Mouse (Mus musculus): ENCODE measurements at regions not wholly inside any gene's neighbourhood (a gene's known extent, or its start where the extent isn't known, plus 50 kb on each side); places are given as distances from the start of the nearest gene placed in this dataset.

GRCm38 (mm10) chr5:133175636-133176035 lies 632.5 kb upstream of the Auts2 start:
- H3K27me3 ChIP-seq (replicated peaks; ENCODE audit: control insufficient read depth, insufficient read depth, low read length), result no peaks in the 10 kb centered on the region
- ATAC-seq, result no peak
- H3K4me2 ChIP-seq (replicated peaks; ENCODE audit: low read depth), result no peak overlapping the region
- H3K9me3 ChIP-seq (ENCODE audit: control insufficient read depth), result no peaks in the 10 kb centered on the region
- WGBS, result 96% methylated on average over 6 of the region's 6 CpGs
- H3K4me3 ChIP-seq (ENCODE audit: low read depth, low read length), result no peak overlapping the region
- H3K36me3 ChIP-seq (ENCODE audit: control insufficient read depth, insufficient read depth), result no peaks in the 10 kb centered on the region
- no peak overlapping the region for H3K27ac ChIP-seq (ENCODE audit: low read depth, low read length)
- TF ChIP-seq CTCF (IDR thresholded peaks at IDR 0.05; ENCODE audit: low read depth), result no peak
- H3K4me1 ChIP-seq (replicated peaks; ENCODE audit: control insufficient read depth, insufficient read depth, low read length), result no peaks in the 10 kb centered on the region
- H3K9ac ChIP-seq (ENCODE audit: low read depth, low read length), result no peak overlapping the region

GRCm38 (mm10) chr5:133173155-133173723 lies 630.1 kb upstream of the Auts2 start:
- TF ChIP-seq CTCF (IDR thresholded peaks at IDR 0.05; ENCODE audit: low read depth), result no peak
- Histone ChIP-seq H3K4me1 (replicated peaks; ENCODE audit: control insufficient read depth, insufficient read depth, low read length) (no peaks in the 10 kb centered on the region), H3K27ac (ENCODE audit: low read depth, low read length) (no peak overlapping the region), H3K27me3 (replicated peaks; ENCODE audit: control insufficient read depth, insufficient read depth, low read length) (no peaks in the 10 kb centered on the region), H3K4me3 (ENCODE audit: low read depth, low read length) (no peak overlapping the region), H3K4me2 (replicated peaks; ENCODE audit: low read depth) (no peak overlapping the region), H3K9me3 (ENCODE audit: control insufficient read depth) (no peaks in the 10 kb centered on the region), H3K36me3 (ENCODE audit: control insufficient read depth, insufficient read depth) (no peaks in the 10 kb centered on the region), H3K9ac (ENCODE audit: low read depth, low read length) (no peak overlapping the region)
- 29% methylated on average over 6 of the region's 6 CpGs for WGBS
- ATAC-seq, result peak; percentile 49; the same call in 1 of the 2 replicates

- H3K9me3 ChIP-seq (ENCODE audit: control insufficient read depth), result no peaks in the 10 kb centered on the region
- ATAC-seq, result no peak
Observed at GRCm38 (mm10) chr5:133172686-133173085, 629.5 kb upstream of the Auts2 start.

GRCm38 (mm10) chr5:133171266-133171665 lies 628.1 kb upstream of the Auts2 start:
- no peak overlapping the region for H3K27ac ChIP-seq (ENCODE audit: low read depth, low read length)
- no peaks in the 10 kb centered on the region for H3K27me3 ChIP-seq (replicated peaks; ENCODE audit: control insufficient read depth, insufficient read depth, low read length)
- no peak overlapping the region for H3K4me3 ChIP-seq (ENCODE audit: low read depth, low read length)
- no peaks in the 10 kb centered on the region for H3K9me3 ChIP-seq (ENCODE audit: control insufficient read depth)
- H3K9ac ChIP-seq (ENCODE audit: low read depth, low read length), result no peak overlapping the region
- H3K4me2 ChIP-seq (replicated peaks; ENCODE audit: low read depth), result no peak overlapping the region
- H3K4me1 ChIP-seq (replicated peaks; ENCODE audit: control insufficient read depth, insufficient read depth, low read length), result no peaks in the 10 kb centered on the region
- no peak for ATAC-seq
- no peaks in the 10 kb centered on the region for H3K36me3 ChIP-seq (ENCODE audit: control insufficient read depth, insufficient read depth)
- TF ChIP-seq CTCF (IDR thresholded peaks at IDR 0.05; ENCODE audit: low read depth), result no peak
- WGBS, result 40% methylated on average over 1 of the region's 1 CpGs

More at GRCm38 (mm10) chr5:133172686-133173085, 629.5 kb upstream of the Auts2 start:
- Histone ChIP-seq H3K4me1 (replicated peaks; ENCODE audit: control insufficient read depth, insufficient read depth, low read length) (no peaks in the 10 kb centered on the region), H3K27ac (ENCODE audit: low read depth, low read length) (no peak overlapping the region), H3K9ac (ENCODE audit: low read depth, low read length) (no peak overlapping the region), H3K4me3 (ENCODE audit: low read depth, low read length) (no peak overlapping the region), H3K36me3 (ENCODE audit: control insufficient read depth, insufficient read depth) (no peaks in the 10 kb centered on the region), H3K4me2 (replicated peaks; ENCODE audit: low read depth) (no peak overlapping the region), H3K27me3 (replicated peaks; ENCODE audit: control insufficient read depth, insufficient read depth, low read length) (no peaks in the 10 kb centered on the region)
- no peak for TF ChIP-seq CTCF (IDR thresholded peaks at IDR 0.05; ENCODE audit: low read depth)
- 83% methylated on average over 4 of the region's 4 CpGs for WGBS

GRCm38 (mm10) chr5:133167576-133167975 lies 624.4 kb upstream of the Auts2 start:
- Histone ChIP-seq H3K36me3 (ENCODE audit: control insufficient read depth, insufficient read depth) (no peaks in the 10 kb centered on the region), H3K4me2 (replicated peaks; ENCODE audit: low read depth) (no peak overlapping the region), H3K27me3 (replicated peaks; ENCODE audit: control insufficient read depth, insufficient read depth, low read length) (no peaks in the 10 kb centered on the region), H3K27ac (ENCODE audit: low read depth, low read length) (no peak overlapping the region), H3K4me1 (replicated peaks; ENCODE audit: control insufficient read depth, insufficient read depth, low read length) (no peaks in the 10 kb centered on the region), H3K9me3 (ENCODE audit: control insufficient read depth) (no peaks in the 10 kb centered on the region), H3K4me3 (ENCODE audit: low read depth, low read length) (no peak overlapping the region), H3K9ac (ENCODE audit: low read depth, low read length) (no peak overlapping the region)
- TF ChIP-seq CTCF (IDR thresholded peaks at IDR 0.05; ENCODE audit: low read depth), result no peak
- WGBS, result 55% methylated on average over 2 of the region's 2 CpGs
- ATAC-seq, result no peak

- Histone ChIP-seq H3K27ac (ENCODE audit: low read depth, low read length) (no peak overlapping the region), H3K9ac (ENCODE audit: low read depth, low read length) (no peak overlapping the region), H3K9me3 (ENCODE audit: control insufficient read depth) (no peaks in the 10 kb centered on the region), H3K4me3 (ENCODE audit: low read depth, low read length) (no peak overlapping the region), H3K27me3 (replicated peaks; ENCODE audit: control insufficient read depth, insufficient read depth, low read length) (no peaks in the 10 kb centered on the region), H3K4me1 (replicated peaks; ENCODE audit: control insufficient read depth, insufficient read depth, low read length) (no peaks in the 10 kb centered on the region), H3K4me2 (replicated peaks; ENCODE audit: low read depth) (no peak overlapping the region), H3K36me3 (ENCODE audit: control insufficient read depth, insufficient read depth) (no peaks in the 10 kb centered on the region)
- no peak for ATAC-seq
- 20% methylated on average over 5 of the region's 5 CpGs for WGBS
- no peak for TF ChIP-seq CTCF (IDR thresholded peaks at IDR 0.05; ENCODE audit: low read depth)
Observed at GRCm38 (mm10) chr5:133167001-133167461, 623.9 kb upstream of the Auts2 start.
